Mouse (Mus musculus) gastrocnemius, postnatal 36 days (tissue): ENCODE data around the gene Tpd52l2. TPM values are rescaled to one million over a fixed set of nuclear protein-coding genes. Genes with fewer than 3 reads are reported as not detected.
"Not testable (repeated sequence)": the region's sequence is repeated elsewhere in the genome, so short reads cannot be mapped to it uniquely, and the experiment has no call there.

Source experiments
- DNase-seq, 2 experiments: peaks; one replicate each; pipeline ENCODE4 v3.0.0; 2022
- intact Hi-C: fragments of 180-260 bp; cut with DNase I; formaldehyde crosslinking; loops from one replicate; pipeline ENCODE4 v1.15.1; 2025
- total RNA-seq, 2 experiments: library from RNA; stranded (reverse); gene quantifications; 2 replicates each; pipeline ENCODE4 v1.2.3; 2021

The Tpd52l2 gene
- total RNA-seq, 2 experiments from 2014 or later, result 41.1 to 48.7 TPM

DNA sequence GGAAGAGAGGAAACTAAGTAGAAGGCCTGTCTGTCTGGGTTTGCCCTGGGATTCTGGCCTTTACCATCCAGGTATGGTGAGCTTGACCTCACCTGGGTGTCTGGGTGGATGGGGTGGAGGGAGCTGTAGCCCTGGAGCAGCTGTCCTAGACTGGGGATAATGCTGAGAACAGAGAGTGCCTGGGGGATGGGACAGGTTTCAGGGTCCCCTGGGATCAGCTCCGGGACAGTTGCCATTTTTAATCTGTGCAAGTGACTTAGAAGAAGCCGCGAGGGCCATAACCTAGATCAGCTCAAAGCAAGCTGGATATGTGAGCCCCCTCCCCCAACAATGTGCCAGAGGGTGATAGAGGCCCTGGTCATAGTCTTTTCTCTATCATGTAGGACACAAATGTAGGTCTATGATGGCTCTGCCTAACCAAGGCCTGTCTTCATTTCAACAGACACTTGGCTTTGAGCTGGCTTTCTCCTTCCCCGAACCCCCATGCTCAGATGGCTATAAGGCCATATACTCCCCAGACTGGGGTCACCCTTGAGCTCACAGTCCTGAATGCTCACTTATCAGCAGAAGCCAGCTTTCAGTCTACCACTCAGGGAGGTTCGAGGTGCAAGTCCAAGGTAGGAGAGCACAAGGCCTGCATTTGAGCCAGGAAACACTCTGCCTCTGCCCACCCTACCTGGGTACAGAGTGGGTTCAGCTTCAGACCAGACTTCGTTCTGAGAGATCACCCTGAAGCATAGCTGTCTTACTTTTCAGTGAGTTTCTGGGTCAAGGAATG, 12.3 kb upstream of the Tpd52l2 start:
- intact Hi-C loops, result no loop called here
- no peak for DNase-seq

- no peak for DNase-seq
- intact Hi-C loops, result no loop called here
Measured at GRCm38 (mm10) chr2:181485741-181486140, 11.2 kb upstream of the Tpd52l2 start.

DNA sequence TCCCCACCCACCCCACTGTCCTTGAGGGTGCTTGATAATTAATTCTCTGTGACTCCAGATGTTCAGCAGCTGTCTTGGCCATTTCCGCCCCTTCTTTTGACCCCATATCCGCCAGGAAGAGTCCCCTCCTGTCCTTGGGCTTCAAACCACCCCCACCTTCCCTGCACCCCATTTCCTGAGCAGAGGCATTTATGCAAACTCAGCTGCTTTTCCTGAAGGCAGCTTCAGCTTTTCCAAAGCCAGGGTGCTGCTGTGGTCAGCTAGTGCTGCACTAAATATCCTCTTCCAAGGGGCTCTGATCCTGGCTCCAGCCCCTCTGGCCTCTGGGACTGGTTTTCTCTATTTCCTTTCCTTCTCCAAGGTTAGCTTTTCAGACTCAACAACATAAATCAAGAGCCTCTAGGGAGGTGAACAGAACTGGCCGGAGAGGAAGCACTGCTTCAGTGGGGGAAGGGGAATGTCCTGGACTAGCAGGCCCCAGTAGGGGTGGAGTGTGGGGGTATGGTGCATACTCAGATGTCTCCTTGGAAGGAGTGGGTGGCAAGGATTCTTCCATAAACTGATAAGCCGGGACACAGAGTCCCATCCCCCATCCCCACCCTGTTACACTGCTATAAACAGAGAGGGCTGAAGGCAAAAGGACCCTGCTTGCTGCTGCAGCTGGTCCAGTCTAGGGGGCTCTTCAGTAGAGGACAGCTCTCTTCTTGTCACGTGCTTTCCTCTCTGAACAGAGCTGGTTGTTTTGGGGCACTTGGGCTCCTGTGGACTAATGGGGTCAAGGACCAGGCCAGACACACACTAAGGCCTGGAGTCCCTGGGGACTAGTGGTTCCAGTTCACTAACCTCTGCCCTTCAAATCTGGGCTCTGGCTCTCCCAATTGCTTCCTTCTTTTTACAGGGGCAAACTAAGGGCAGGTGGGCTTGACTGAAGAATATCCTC, 9.3 kb upstream of the Tpd52l2 start:
- DNase-seq, result no peak
- intact Hi-C loops, result no loop called here

GRCm38 (mm10) chr2:181491432-181492205, 5.3 kb upstream of the Tpd52l2 start:
- no peak for DNase-seq
- intact Hi-C loops, result no loop called here

DNA sequence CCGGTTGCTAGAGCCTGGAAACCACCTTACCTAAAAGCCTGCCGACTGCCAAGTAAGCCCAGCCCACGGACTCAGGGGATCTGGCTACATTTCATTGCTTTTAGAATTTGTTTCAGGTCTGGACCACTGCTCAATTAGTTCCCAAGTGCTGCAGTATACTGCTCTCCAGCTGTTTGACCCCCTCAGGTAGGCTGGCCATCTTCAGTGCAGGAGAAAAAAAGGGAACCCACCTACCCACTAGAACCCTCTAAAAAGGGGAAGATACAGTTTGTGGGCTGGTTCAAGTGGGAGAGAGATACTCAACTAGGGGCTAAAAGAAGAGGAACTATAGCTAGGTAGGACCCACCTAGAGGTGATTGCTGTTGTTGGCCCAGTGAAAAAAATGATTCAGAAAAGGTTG, 4.7 kb upstream of the Tpd52l2 start:
- no peak for DNase-seq
- intact Hi-C loops, result no loop called here

- no peak for DNase-seq
- intact Hi-C loops, result no loop called here
Measured at GRCm38 (mm10) chr2:181493156-181493927, 3.6 kb upstream of the Tpd52l2 start, which contains the start of gene Abhd16b. TSS of gene Abhd16b (plus strand) at chr2:181493206.

- no peak for DNase-seq
- intact Hi-C loops, result no loop called here
Measured at GRCm38 (mm10) chr2:181494266-181494945, 2.5 kb upstream of the Tpd52l2 start.

GRCm38 (mm10) chr2:181495845-181496244, 1.1 kb upstream of the Tpd52l2 start:
- not testable (repeated sequence) for DNase-seq
- intact Hi-C loops, result loop anchor here (1.0 to 5.0 kb wide), 3 partner anchors 39 to 103 kb away; partner anchors contain the start of gene Zbtb46

DNA sequence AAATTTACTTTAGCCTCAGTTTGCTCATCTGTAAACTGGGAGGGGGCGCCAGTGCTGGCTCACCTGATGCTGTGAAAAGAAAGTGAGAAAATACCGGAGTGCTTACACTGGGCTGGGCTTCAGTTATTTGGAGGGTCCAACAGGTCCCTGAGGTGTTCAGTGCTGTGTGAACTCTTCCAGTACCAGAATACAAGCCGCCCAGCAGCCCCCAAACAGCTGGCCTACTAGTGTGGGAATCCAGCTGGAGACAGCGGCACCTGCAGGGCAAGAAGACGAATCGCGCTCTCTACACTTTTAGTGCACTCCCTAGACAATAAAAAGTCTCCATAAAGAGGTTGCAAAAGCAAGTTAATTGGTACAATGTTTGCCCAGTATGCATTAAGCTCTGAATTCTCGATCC, 661 bp upstream of the Tpd52l2 start:
- peak in 1 of 2 experiments; percentile 43 for DNase-seq
- intact Hi-C loops, result loop anchor here (1.0 to 5.0 kb wide), 3 partner anchors 39 to 103 kb away; partner anchors contain the start of gene Zbtb46

GRCm38 (mm10) chr2:181497548-181497875, 570 bp downstream of the Tpd52l2 start:
- intact Hi-C loops, result loop anchor here (2.0 to 5.0 kb wide), 2 partner anchors 40 to 105 kb away; partner anchors contain the start of gene Zbtb46
- DNase-seq, result peak; percentile 51 to 56

GRCm38 (mm10) chr2:181498644-181499043, 1.7 kb downstream of the Tpd52l2 start:
- DNase-seq, result no peak
- intact Hi-C loops, result loop anchor here (2.0 to 5.0 kb wide), 2 partner anchors 18 to 41 kb away; partner anchors contain the start of gene Zbtb46

DNA sequence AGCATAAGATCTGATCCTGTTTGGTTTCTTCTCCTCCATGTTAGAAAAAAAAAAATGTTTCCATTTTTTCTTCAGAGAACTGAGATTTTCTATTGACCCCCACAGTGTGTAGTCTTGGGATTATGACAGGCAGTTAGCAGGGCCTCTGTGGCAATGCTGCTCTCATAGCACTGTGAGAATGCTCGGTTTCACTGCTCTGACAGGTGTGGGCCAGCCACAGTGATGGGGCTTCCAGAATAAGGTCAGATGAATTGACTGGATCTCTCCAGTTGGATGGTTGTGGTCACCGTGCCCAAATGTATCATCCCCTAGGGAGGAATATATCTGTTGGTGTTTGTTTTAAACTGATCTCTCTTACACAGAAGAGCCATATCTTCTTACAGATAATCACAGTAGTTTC, 12.2 kb downstream of the Tpd52l2 start:
- intact Hi-C loops, result no loop called here
- DNase-seq, result no peak

- DNase-seq, result no peak
- intact Hi-C loops, result no loop called here
Measured at GRCm38 (mm10) chr2:181511231-181511630, 14.3 kb downstream of the Tpd52l2 start.

DNA sequence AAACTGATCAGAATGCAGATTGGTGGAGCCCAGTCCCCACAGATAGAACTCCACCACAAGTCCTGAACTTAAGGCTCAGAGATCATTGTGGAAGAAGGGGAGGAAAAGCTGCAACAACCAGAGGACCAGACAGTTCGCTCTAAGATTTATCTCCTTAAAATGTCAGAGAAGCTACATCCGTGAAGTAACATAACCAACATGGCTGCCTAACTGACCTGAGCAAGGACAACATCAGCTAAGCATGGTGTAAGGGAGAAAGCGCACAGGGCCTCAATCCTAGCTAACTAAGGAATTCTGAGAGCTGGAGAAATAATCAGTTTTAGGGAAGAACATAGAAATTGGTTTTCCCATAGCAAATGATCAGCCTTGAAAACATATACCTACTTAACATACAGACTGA, 22.3 kb downstream of the Tpd52l2 start:
- intact Hi-C loops, result no loop called here
- no peak for DNase-seq

DNA sequence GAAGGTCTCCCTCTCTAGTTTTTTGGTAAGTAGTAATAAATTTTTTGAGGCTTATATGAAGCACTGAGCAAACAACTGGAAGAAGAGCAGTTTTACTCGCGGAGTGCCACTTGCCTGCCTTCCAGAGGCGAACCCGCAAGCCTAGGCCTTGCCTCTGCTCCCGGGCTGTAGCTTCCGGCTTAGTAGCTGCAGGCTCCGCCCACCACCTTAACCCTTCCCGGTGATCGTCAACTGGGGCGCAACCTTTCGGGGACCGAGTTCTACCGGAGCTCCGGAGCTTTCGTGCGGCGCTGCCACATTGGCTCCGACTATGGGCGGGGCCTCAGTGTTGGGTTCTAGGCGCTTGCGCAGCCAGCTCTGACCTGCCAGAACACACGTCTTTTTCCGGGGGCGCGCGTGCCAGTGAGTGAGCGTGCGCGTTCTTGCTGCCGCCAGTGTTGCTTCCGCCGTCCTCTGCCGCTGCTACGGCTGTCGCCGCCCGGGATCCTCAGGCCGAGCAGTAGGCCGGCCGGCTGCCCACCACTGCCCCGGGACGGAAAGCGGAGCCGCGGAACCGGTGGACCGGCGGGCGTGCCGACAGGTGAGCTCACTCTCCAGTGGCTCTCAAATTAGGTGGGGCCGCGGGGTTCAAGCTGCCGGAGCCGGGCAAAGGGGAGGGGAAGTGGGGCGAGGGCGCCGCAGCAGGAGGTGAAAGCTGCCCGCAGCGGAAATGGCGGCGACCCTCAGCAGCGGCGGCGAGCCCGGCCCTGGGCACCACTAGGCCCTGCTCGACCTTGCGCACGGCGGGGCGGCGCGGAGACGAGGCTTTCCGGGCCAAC, 23.4 kb downstream of the Tpd52l2 start, which contains the start of gene Dnajc5:
TSS of gene Dnajc5 (plus strand) at position 368 of the 818 bp plus-strand sequence.
- intact Hi-C loops, result loop anchor here (5.0 kb wide), 1 partner anchor 47 kb away; no protein-coding TSS in a partner anchor
- DNase-seq, result peak; percentile 96

DNA sequence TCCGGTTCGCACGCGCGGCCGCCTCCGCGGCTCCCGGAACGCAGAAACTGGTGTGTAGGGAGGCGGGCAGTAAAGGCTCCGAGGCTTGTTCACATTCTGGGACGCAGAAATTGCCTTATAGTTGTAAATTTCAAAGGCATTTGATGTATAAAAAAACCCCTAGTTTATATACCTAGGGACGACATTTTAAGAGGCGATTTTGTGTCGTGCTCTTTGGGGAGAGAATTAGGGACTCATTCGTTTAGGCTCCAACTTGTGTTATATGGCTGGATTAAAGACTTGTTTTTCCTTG, 23.9 kb downstream of the Tpd52l2 start:
- intact Hi-C loops, result loop anchor here (5.0 kb wide), 1 partner anchor 46 kb away; no protein-coding TSS in a partner anchor

DNA sequence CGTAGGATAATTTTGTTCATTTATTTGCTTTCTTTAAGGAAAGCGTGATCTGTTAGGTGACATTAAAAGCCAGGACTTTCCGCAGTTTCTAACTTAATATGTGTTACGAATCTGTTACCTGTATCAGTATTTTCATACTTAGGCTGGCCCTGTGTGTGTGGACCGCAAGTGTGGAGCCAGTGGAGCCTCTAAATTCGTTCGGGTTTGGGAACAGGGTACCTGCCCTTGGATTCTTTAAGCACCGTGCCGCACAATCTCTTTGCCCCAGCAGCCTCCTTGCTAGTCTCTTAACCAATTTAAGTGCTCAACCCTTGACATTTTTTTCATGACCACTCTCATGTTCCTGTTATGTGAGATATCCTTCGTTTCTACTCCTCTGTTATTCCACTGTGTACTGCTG, 24.5 kb downstream of the Tpd52l2 start:
- no peak for DNase-seq
- intact Hi-C loops, result loop anchor here (5.0 kb wide), 1 partner anchor 46 kb away; no protein-coding TSS in a partner anchor

More for the DNA sequence above, 23.9 kb downstream of the Tpd52l2 start:
- DNase-seq, result no peak

GRCm38 (mm10) chr2:181522811-181523210, 25.9 kb downstream of the Tpd52l2 start:
- DNase-seq, result no peak

More at GRCm38 (mm10) chr2:181522811-181523210, 25.9 kb downstream of the Tpd52l2 start:
- intact Hi-C loops, result loop anchor here (2.0 to 5.0 kb wide), 2 partner anchors 44 to 56 kb away; no protein-coding TSS in a partner anchor
